Mouse (Mus musculus): Measurements from ENCODE around the gene Zdhhc14. TPM values are rescaled to one million over a fixed set of nuclear protein-coding genes. Genes with fewer than 3 reads are reported as not detected.
"Not testable (repeated sequence)": the region's sequence is repeated elsewhere in the genome, so short reads cannot be mapped to it uniquely, and the experiment has no call there.

Gene Zdhhc14
- total and polyA plus RNA-seq, 2 experiments from 2014 or later: 0.74 to 5.2 TPM

GRCm38 (mm10) chr17:5622764-5623163, 130.4 kb downstream of the Zdhhc14 start:
- 38% methylated on average over 6 of the region's 6 CpGs for WGBS
- no peak overlapping the region for H3K4me3 ChIP-seq (ENCODE audit: low read depth, low read length)
- TF ChIP-seq EP300 (IDR thresholded peaks at IDR 0.05; ENCODE audit: low read depth): no peak
- TF ChIP-seq CTCF (IDR thresholded peaks at IDR 0.05; ENCODE audit: low read depth): no peak

GRCm38 (mm10) chr17:5623181-5623580, 130.8 kb downstream of the Zdhhc14 start:
- peaks cover 3% of the 10 kb centered on the region; the same call in 1 of the 2 replicates for H3K4me1 ChIP-seq (ENCODE audit: control insufficient read depth, insufficient read depth)

More at GRCm38 (mm10) chr17:5622764-5623163, 130.4 kb downstream of the Zdhhc14 start:
- Histone ChIP-seq H3K4me2 (ENCODE audit: low read depth, low read length) (no peak overlapping the region), H3K9me3 (replicated peaks; ENCODE audit: control insufficient read depth, low read length) (no peaks in the 10 kb centered on the region), H3K27ac (ENCODE audit: low read depth) (no peak overlapping the region), H3K9ac (replicated peaks; ENCODE audit: low read depth, low read length) (no peak overlapping the region), H3K27me3 (ENCODE audit: control insufficient read depth, insufficient read depth, low read length) (no peaks in the 10 kb centered on the region), H3K4me1 (ENCODE audit: control insufficient read depth, insufficient read depth) (peaks cover 3% of the 10 kb centered on the region; the same call in 1 of the 2 replicates), H3K36me3 (replicated peaks; ENCODE audit: control insufficient read depth, insufficient read depth, low read length) (no peaks in the 10 kb centered on the region)
- DNase-seq (ENCODE audit: low spot score) (no peak), ATAC-seq (ENCODE audit: insufficient read depth, low read depth) (no peak)

DNA sequence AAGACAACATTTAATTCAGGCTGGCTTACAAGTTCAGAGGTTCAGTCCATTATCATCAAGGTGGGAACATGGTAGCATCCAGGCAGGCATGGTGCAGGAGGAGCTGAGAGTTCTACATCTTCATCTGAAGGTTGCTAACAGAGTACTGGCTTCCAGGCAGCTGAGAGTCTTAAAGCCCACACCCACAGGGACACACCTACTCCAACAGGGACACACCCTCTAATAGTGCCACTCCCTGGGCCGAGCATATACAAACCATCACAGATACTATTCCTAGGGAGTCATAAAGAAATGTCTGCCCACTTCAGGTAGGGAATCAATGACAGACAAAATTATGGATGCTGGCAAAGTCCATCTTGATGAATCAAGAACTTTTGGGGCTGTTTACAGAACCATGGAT, 132.5 kb downstream of the Zdhhc14 start:
- H3K36me3 ChIP-seq (replicated peaks; ENCODE audit: control insufficient read depth, insufficient read depth, low read length); ATAC-seq (ENCODE audit: insufficient read depth, low read depth); DNase-seq (ENCODE audit: low spot score); H3K27ac ChIP-seq (ENCODE audit: low read depth); H3K4me2 ChIP-seq (ENCODE audit: low read depth, low read length); H3K4me3 ChIP-seq (ENCODE audit: low read depth, low read length); H3K9ac ChIP-seq (replicated peaks; ENCODE audit: low read depth, low read length); H3K4me1 ChIP-seq (ENCODE audit: control insufficient read depth, insufficient read depth); H3K9me3 ChIP-seq (replicated peaks; ENCODE audit: control insufficient read depth, low read length); H3K27me3 ChIP-seq (ENCODE audit: control insufficient read depth, insufficient read depth, low read length): not testable (repeated sequence)
- WGBS: 69% methylated on average over 1 of the region's 1 CpGs

More at GRCm38 (mm10) chr17:5623181-5623580, 130.8 kb downstream of the Zdhhc14 start:
- DNase-seq (ENCODE audit: low spot score): peak; percentile 51
- no peak overlapping the region for H3K27ac ChIP-seq (ENCODE audit: low read depth)
- H3K9ac ChIP-seq (replicated peaks; ENCODE audit: low read depth, low read length): no peak overlapping the region
- TF ChIP-seq EP300 (IDR thresholded peaks at IDR 0.05; ENCODE audit: low read depth): no peak
- no peak for TF ChIP-seq CTCF (IDR thresholded peaks at IDR 0.05; ENCODE audit: low read depth)
- peak; percentile 77 for ATAC-seq (ENCODE audit: insufficient read depth, low read depth)
- no peak overlapping the region for H3K4me3 ChIP-seq (ENCODE audit: low read depth, low read length)
- H3K9me3 ChIP-seq (replicated peaks; ENCODE audit: control insufficient read depth, low read length): no peaks in the 10 kb centered on the region
- no peak overlapping the region for H3K4me2 ChIP-seq (ENCODE audit: low read depth, low read length)
- H3K27me3 ChIP-seq (ENCODE audit: control insufficient read depth, insufficient read depth, low read length): no peaks in the 10 kb centered on the region
- H3K36me3 ChIP-seq (replicated peaks; ENCODE audit: control insufficient read depth, insufficient read depth, low read length): no peaks in the 10 kb centered on the region

DNA sequence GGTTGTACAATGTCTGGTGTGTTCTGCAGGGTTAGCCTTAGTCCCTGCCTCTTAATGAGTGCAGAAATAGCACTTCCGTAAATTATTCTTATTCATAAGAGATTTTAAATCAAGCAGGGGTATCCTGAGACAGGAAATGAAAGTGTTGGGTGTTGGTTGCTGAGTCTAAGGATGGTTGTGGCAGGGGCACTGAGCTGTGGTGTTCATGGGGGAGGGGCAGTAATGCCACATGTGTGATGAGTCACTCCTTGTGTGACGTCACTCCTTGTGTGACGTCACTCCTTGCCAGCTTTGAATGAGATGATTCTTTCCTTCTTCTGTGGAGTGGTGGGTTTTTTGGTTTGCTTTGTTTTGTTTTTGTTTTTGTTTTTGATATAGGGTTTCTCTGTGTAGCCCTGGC, 134.0 kb downstream of the Zdhhc14 start:
- no peak for TF ChIP-seq CTCF (IDR thresholded peaks at IDR 0.05; ENCODE audit: low read depth)
- no peak for TF ChIP-seq EP300 (IDR thresholded peaks at IDR 0.05; ENCODE audit: low read depth)
- H3K27ac ChIP-seq (ENCODE audit: low read depth): no peak overlapping the region
- no peak overlapping the region for H3K4me2 ChIP-seq (ENCODE audit: low read depth, low read length)
- WGBS: 53% methylated on average over 3 of the region's 3 CpGs
- DNase-seq (ENCODE audit: low spot score): no peak
- no peak overlapping the region for H3K4me3 ChIP-seq (ENCODE audit: low read depth, low read length)
- no peak for ATAC-seq (ENCODE audit: insufficient read depth, low read depth)
- H3K9me3 ChIP-seq (replicated peaks; ENCODE audit: control insufficient read depth, low read length): no peaks in the 10 kb centered on the region
- no peaks in the 10 kb centered on the region for H3K36me3 ChIP-seq (replicated peaks; ENCODE audit: control insufficient read depth, insufficient read depth, low read length)
- peaks cover 3% of the 10 kb centered on the region; the same call in 1 of the 2 replicates for H3K4me1 ChIP-seq (ENCODE audit: control insufficient read depth, insufficient read depth)
- no peaks in the 10 kb centered on the region for H3K27me3 ChIP-seq (ENCODE audit: control insufficient read depth, insufficient read depth, low read length)
- no peak overlapping the region for H3K9ac ChIP-seq (replicated peaks; ENCODE audit: low read depth, low read length)

GRCm38 (mm10) chr17:5627664-5628063, 135.3 kb downstream of the Zdhhc14 start:
- Histone ChIP-seq H3K4me2 (ENCODE audit: low read depth, low read length) (no peak overlapping the region), H3K27ac (ENCODE audit: low read depth) (no peak overlapping the region), H3K27me3 (ENCODE audit: control insufficient read depth, insufficient read depth, low read length) (no peaks in the 10 kb centered on the region), H3K4me3 (ENCODE audit: low read depth, low read length) (no peak overlapping the region), H3K4me1 (ENCODE audit: control insufficient read depth, insufficient read depth) (peaks cover 3% of the 10 kb centered on the region; the same call in 1 of the 2 replicates), H3K9ac (replicated peaks; ENCODE audit: low read depth, low read length) (no peak overlapping the region), H3K9me3 (replicated peaks; ENCODE audit: control insufficient read depth, low read length) (no peaks in the 10 kb centered on the region), H3K36me3 (replicated peaks; ENCODE audit: control insufficient read depth, insufficient read depth, low read length) (no peaks in the 10 kb centered on the region)
- 89% methylated on average over 5 of the region's 5 CpGs for WGBS
- TF ChIP-seq CTCF (IDR thresholded peaks at IDR 0.05; ENCODE audit: low read depth) (no peak), EP300 (IDR thresholded peaks at IDR 0.05; ENCODE audit: low read depth) (no peak)
- ATAC-seq (ENCODE audit: insufficient read depth, low read depth) (no peak), DNase-seq (ENCODE audit: low spot score) (no peak)

- Histone ChIP-seq H3K4me1 (ENCODE audit: control insufficient read depth, insufficient read depth) (no peaks in the 10 kb centered on the region), H3K4me3 (ENCODE audit: low read depth, low read length) (no peak overlapping the region), H3K27me3 (ENCODE audit: control insufficient read depth, insufficient read depth, low read length) (no peaks in the 10 kb centered on the region), H3K27ac (ENCODE audit: low read depth) (no peak overlapping the region), H3K4me2 (ENCODE audit: low read depth, low read length) (no peak overlapping the region), H3K9me3 (replicated peaks; ENCODE audit: control insufficient read depth, low read length) (no peaks in the 10 kb centered on the region), H3K36me3 (replicated peaks; ENCODE audit: control insufficient read depth, insufficient read depth, low read length) (no peaks in the 10 kb centered on the region), H3K9ac (replicated peaks; ENCODE audit: low read depth, low read length) (no peak overlapping the region)
- WGBS: 58% methylated on average over 4 of the region's 4 CpGs
- no peak for TF ChIP-seq CTCF (IDR thresholded peaks at IDR 0.05; ENCODE audit: low read depth)
- no peak for TF ChIP-seq EP300 (IDR thresholded peaks at IDR 0.05; ENCODE audit: low read depth)
- no peak for ATAC-seq (ENCODE audit: insufficient read depth, low read depth)
- no peak for DNase-seq (ENCODE audit: low spot score)
Observed at GRCm38 (mm10) chr17:5629651-5630050, 137.3 kb downstream of the Zdhhc14 start.
